Mouse (Mus musculus): ENCODE results near the gene Col10a1.
"Not testable (repeated sequence)": the region's sequence is repeated elsewhere in the genome, so short reads cannot be mapped to it uniquely, and the experiment has no call there.

Col10a1 gene

GRCm38 (mm10) chr10:34389681-34390080 is at the start of gene Col10a1:
Gene Col10a1, plus strand, starts transcription at chr10:34389981.
- no peak for DNase-seq (ENCODE audit: low read depth)

GRCm38 (mm10) chr10:34341014-34341413 is 48.8 kb upstream of the Col10a1 start:
- no peak for DNase-seq (ENCODE audit: low read depth)

- no peak for DNase-seq (ENCODE audit: low read depth)
These were observed 47.9 kb upstream of the Col10a1 start for GRCm38 (mm10) chr10:34341886-34342285.

GRCm38 (mm10) chr10:34352166-34352565 is 37.6 kb upstream of the Col10a1 start:
- DNase-seq (ENCODE audit: low read depth): no peak

GRCm38 (mm10) chr10:34358263-34358662 is 31.5 kb upstream of the Col10a1 start:
- DNase-seq (ENCODE audit: low read depth): no peak

- DNase-seq (ENCODE audit: low read depth): no peak
These were observed 26.0 kb upstream of the Col10a1 start for GRCm38 (mm10) chr10:34363756-34364155.

- DNase-seq (ENCODE audit: low read depth): peak; percentile 17
These were observed 21.6 kb upstream of the Col10a1 start for GRCm38 (mm10) chr10:34368138-34368537.

- DNase-seq (ENCODE audit: low read depth): no peak
These were observed 16.4 kb upstream of the Col10a1 start for GRCm38 (mm10) chr10:34373332-34373731.

- DNase-seq (ENCODE audit: low read depth): no peak
These were observed 4.1 kb upstream of the Col10a1 start for GRCm38 (mm10) chr10:34385636-34386035.

GRCm38 (mm10) chr10:34396959-34397358 is 7.2 kb downstream of the Col10a1 start:
- DNase-seq (ENCODE audit: low read depth): no peak

GRCm38 (mm10) chr10:34399267-34399666 is 9.5 kb downstream of the Col10a1 start:
- DNase-seq (ENCODE audit: low read depth): no peak

GRCm38 (mm10) chr10:34418204-34418756 is 28.5 kb downstream of the Col10a1 start, which contains the start of gene Nt5dc1:
Gene Nt5dc1, minus strand, starts transcription at chr10:34418552.
- peak; percentile 96 for DNase-seq (ENCODE audit: low read depth)

- not testable (repeated sequence) for DNase-seq (ENCODE audit: low read depth)
These were observed 29.0 kb downstream of the Col10a1 start for GRCm38 (mm10) chr10:34418794-34419193.

GRCm38 (mm10) chr10:34431783-34432182 is 42.0 kb downstream of the Col10a1 start:
- DNase-seq (ENCODE audit: low read depth): no peak

- DNase-seq (ENCODE audit: low read depth): not testable (repeated sequence)
These were observed 44.4 kb downstream of the Col10a1 start for GRCm38 (mm10) chr10:34434191-34434590.
